23 mouse cellular contexts compared by ENCODE assay signal in the genomic region with DNA sequence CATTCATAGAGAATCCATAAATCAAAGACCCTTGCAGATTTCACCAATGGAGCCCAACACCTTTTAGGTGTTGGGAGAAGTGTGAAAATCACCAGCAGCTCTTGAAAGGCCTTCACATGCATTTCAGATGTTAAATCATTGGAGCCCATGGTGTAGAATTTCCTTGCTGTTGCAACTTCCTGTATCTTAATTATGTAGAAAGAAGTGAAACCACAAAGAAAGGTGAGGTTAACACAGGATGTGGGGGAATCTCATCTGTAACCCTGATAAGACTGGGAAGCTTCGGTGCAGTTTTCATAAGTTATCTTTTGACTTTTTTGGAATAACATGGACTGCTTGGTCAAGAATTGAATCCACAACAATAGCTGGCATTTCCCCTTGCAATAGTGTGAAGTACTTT.
A peak's percentile ranks its signal among the peaks of the same experiment; 100 is the strongest.
DNase-seq lines count a peak whose midpoint lies in the region; ATAC-seq and TF ChIP-seq lines count a peak whose summit lies in the region.
"Had no signal": no experiment of that assay in that cellular context is flagged by ENCODE, and none has a peak within 500 bp of the region (broad histone marks: within the 10 kb centered on the region; RNA-seq: fewer than 3 reads in every experiment).

No protein-coding gene starts in this region.

- no peak overlapping the region for H3ac ChIP-seq in C2C12 (ENCODE audit: control insufficient read depth, insufficient read length, low read depth)

- no peak overlapping the region for H3K9ac ChIP-seq in intestine, postnatal 0 days (ENCODE audit: low read depth, low read length)
- H3K9ac ChIP-seq: embryonic facial prominence, embryonic 15.5 days; midbrain, embryonic 15.5 days had no signal

- no peak overlapping the region for H3K4me3 ChIP-seq in C2C12 (ENCODE audit: insufficient read depth, poor library complexity, severe bottlenecking)
- H3K4me3 ChIP-seq in intestine, postnatal 0 days (ENCODE audit: low read depth, low read length): no peak overlapping the region
- H3K4me3 ChIP-seq: embryonic facial prominence, embryonic 15.5 days; heart, adult 2 months; limb, embryonic 10.5 days; midbrain, embryonic 15.5 days had no signal

- no peaks in the 10 kb centered on the region for H3K4me1 ChIP-seq in intestine, postnatal 0 days (replicated peaks; ENCODE audit: control insufficient read depth, insufficient read depth, low read length)
- H3K4me1 ChIP-seq: embryonic facial prominence, embryonic 15.5 days; limb, embryonic 10.5 days; midbrain, embryonic 15.5 days had no signal

- H3K27ac ChIP-seq in intestine, postnatal 0 days (ENCODE audit: low read depth, low read length): no peak overlapping the region
- H3K27ac ChIP-seq: embryonic facial prominence, embryonic 15.5 days; heart, adult 2 months; hindbrain, postnatal 0 days; limb, embryonic 10.5 days; midbrain, embryonic 15.5 days; stomach, postnatal 0 days had no signal

- no peaks in the 10 kb centered on the region for H3K79me2 ChIP-seq in C2C12 (ENCODE audit: control insufficient read depth, insufficient read depth)

- no peaks in the 10 kb centered on the region for H3K36me3 ChIP-seq in C2C12 (ENCODE audit: control insufficient read depth, insufficient read depth)
- H3K36me3 ChIP-seq in intestine, postnatal 0 days (ENCODE audit: control insufficient read depth, insufficient read depth): no peaks in the 10 kb centered on the region
- H3K36me3 ChIP-seq: embryonic facial prominence, embryonic 15.5 days; limb, embryonic 10.5 days; midbrain, embryonic 15.5 days had no signal

- H3K79me3 ChIP-seq in C2C12 (ENCODE audit: low read depth): no peaks in the 10 kb centered on the region

- no peaks in the 10 kb centered on the region for H3K9me3 ChIP-seq in intestine, postnatal 0 days (ENCODE audit: control insufficient read depth)
- H3K9me3 ChIP-seq: embryonic facial prominence, embryonic 15.5 days; limb, embryonic 10.5 days; midbrain, embryonic 15.5 days had no signal

- H3K4me2 ChIP-seq in intestine, postnatal 0 days (replicated peaks; ENCODE audit: low read depth): no peak overlapping the region
- H3K4me2 ChIP-seq: embryonic facial prominence, embryonic 15.5 days; midbrain, embryonic 15.5 days had no signal

- WGBS in intestine, postnatal 0 days: 80% methylated on average over 1 of the region's 1 CpGs

- peak; percentile 75 for ATAC-seq in CD4-positive, CD25-positive, alpha-beta regulatory T cell, adult 4 months
- peak; percentile 81 for ATAC-seq in granulocyte monocyte progenitor cell, adult 5-6 weeks (replicated peaks; ENCODE audit: poor library complexity, severe bottlenecking)
- ATAC-seq in intestine, postnatal 0 days: no peak
- ATAC-seq: hindbrain, postnatal 0 days; midbrain, embryonic 15.5 days; Patski had no signal

- peak; percentile 5 to 25 for DNase-seq in natural killer cell, adult 2 months (ENCODE audit: low spot score in 2 of 2)
- no peak for DNase-seq in Muller cell, postnatal 12 days (ENCODE audit: inconsistent ontology term)
- no peak for DNase-seq in adrenal gland, adult 2 months
- DNase-seq: adrenal gland, postnatal 36 days; cerebellum, adult 11-12 months; cerebellum, postnatal 14 days; heart, adult 2 months; heart, postnatal 36 days; kidney, adult 18-20 months; kidney, postnatal 10 days; lung, adult 18-20 months; lung, postnatal 14 days; retina, postnatal 1 day had no signal

- no peaks in the 10 kb centered on the region for H3K27me3 ChIP-seq in C2C12 (ENCODE audit: control insufficient read depth, insufficient read depth, insufficient read length)
- H3K27me3 ChIP-seq in intestine, postnatal 0 days (replicated peaks; ENCODE audit: control insufficient read depth, insufficient read depth, low read length): no peaks in the 10 kb centered on the region
- H3K27me3 ChIP-seq: embryonic facial prominence, embryonic 15.5 days; midbrain, embryonic 15.5 days; Patski had no signal

- no peak for TF ChIP-seq CTCF in C2C12 (IDR thresholded peaks at IDR 0.05; ENCODE audit: control insufficient read depth, insufficient read depth, insufficient read length)
- no peak for TF ChIP-seq CTCF in intestine, postnatal 0 days (IDR thresholded peaks at IDR 0.05; ENCODE audit: low read depth)

TF ChIP-seq in C2C12, 6 proteins besides CTCF, POLR2A, EP300 and RAD21:
- TF ChIP-seq MAX (IDR thresholded peaks at IDR 0.05) (no peak), MYOG (IDR thresholded peaks at IDR 0.05; ENCODE audit: control insufficient read depth, extremely low read depth, insufficient read length) (no peak), CEBPB (IDR thresholded peaks at IDR 0.05; ENCODE audit: low read depth) (peak; percentile 33)

Comparison
In these comparisons a context has a peak if more than half of its experiments do, and no peak if none do; other contexts are left out.
1. DNase-seq: peak in natural killer cell, adult 2 months (2 of 2); none in Muller cell, postnatal 12 days (single experiment) and adrenal gland, adult 2 months (single experiment).